Mouse (Mus musculus) midbrain, embryonic 13.5 days (tissue): ENCODE measurements at regions not wholly inside any gene's neighbourhood (a gene's known extent, or its start where the extent isn't known, plus 50 kb on each side); places are given as distances from the start of the nearest gene placed in this dataset.

Source experiments
- ATAC-seq: fragments of 200-750 bp; cut with Nextera tagmentation; 2 replicates; pipeline ENCODE4 v1.8.0; 2017; ENCODE audit warnings: mild to moderate bottlenecking, moderate TSS enrichment, moderate library complexity
- H3K27ac ChIP-seq: fragments of 300-500 bp; sonication (generic); 2 replicates; pipeline ENCODE4 v1.5.1; 2015; ENCODE audit warnings: inconsistent platforms, mild to moderate bottlenecking, moderate library complexity
- H3K27me3 ChIP-seq: fragments of 300-500 bp; sonication (generic); 2 replicates; pipeline ENCODE4 v1.6.1; 2015; ENCODE audit warnings: mild to moderate bottlenecking, inconsistent platforms
- H3K36me3 ChIP-seq: fragments of 300-500 bp; sonication (generic); 2 replicates; pipeline ENCODE4 v1.6.1; 2015; ENCODE audit warnings: mild to moderate bottlenecking, inconsistent platforms
- H3K4me1 ChIP-seq: fragments of 300-500 bp; sonication (generic); replicated peaks from 2 replicates; pipeline ENCODE4 v1.6.1; 2015; ENCODE audit warnings: inconsistent platforms
- H3K4me2 ChIP-seq: fragments of 300-500 bp; sonication (generic); replicated peaks from 2 replicates; pipeline ENCODE4 v1.6.1; 2015; ENCODE audit warnings: moderate library complexity, mild to moderate bottlenecking, inconsistent platforms
- H3K4me3 ChIP-seq: fragments of 300-500 bp; sonication (generic); replicated peaks from 2 replicates; pipeline ENCODE4 v1.5.1; 2015; ENCODE audit warnings: mild to moderate bottlenecking, inconsistent platforms
- H3K9ac ChIP-seq: fragments of 300-500 bp; sonication (generic); replicated peaks from 2 replicates; pipeline ENCODE4 v1.6.1; 2015; ENCODE audit warnings: mild to moderate bottlenecking, inconsistent platforms
- H3K9me3 ChIP-seq: fragments of 300-500 bp; sonication (generic); 2 replicates; pipeline ENCODE4 v1.6.1; 2016; ENCODE audit warnings: mild to moderate bottlenecking, inconsistent platforms
- WGBS: fragments of 180-500 bp; shearing (Covaris S2); methylation state at CpG from one replicate; pipeline ENCODE4 v1.1.7; 2015; 5-methylcytosine and 5-hydroxymethylcytosine counted together

DNA sequence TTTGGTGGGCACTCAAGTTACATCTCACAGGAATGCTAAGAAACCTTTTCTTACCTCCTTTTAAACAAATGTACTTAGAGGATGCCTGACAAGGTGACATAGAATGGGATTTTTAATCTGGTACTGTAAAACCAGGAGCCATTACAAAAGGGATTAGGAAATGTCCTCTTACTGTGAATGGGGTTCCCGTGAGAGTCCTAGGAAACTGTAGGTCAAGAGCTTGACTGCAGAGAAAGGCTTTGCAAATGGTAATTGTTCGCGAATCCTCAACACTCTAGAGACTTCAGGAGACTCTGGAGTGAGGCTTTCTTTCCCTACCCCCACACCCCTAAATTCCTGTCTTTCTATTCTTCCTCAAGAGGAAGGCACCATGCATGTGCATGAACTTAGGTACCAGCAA is 242.7 kb upstream of the Gadl1 start:
- no peak for ATAC-seq
- Histone ChIP-seq H3K9me3 (no peaks in the 10 kb centered on the region), H3K4me3 (no peak overlapping the region), H3K4me1 (no peaks in the 10 kb centered on the region), H3K4me2 (no peak overlapping the region), H3K27me3 (no peaks in the 10 kb centered on the region), H3K36me3 (no peaks in the 10 kb centered on the region), H3K27ac (no peak overlapping the region), H3K9ac (no peak overlapping the region)
- WGBS = 61% methylated on average over 3 of the region's 3 CpGs

DNA sequence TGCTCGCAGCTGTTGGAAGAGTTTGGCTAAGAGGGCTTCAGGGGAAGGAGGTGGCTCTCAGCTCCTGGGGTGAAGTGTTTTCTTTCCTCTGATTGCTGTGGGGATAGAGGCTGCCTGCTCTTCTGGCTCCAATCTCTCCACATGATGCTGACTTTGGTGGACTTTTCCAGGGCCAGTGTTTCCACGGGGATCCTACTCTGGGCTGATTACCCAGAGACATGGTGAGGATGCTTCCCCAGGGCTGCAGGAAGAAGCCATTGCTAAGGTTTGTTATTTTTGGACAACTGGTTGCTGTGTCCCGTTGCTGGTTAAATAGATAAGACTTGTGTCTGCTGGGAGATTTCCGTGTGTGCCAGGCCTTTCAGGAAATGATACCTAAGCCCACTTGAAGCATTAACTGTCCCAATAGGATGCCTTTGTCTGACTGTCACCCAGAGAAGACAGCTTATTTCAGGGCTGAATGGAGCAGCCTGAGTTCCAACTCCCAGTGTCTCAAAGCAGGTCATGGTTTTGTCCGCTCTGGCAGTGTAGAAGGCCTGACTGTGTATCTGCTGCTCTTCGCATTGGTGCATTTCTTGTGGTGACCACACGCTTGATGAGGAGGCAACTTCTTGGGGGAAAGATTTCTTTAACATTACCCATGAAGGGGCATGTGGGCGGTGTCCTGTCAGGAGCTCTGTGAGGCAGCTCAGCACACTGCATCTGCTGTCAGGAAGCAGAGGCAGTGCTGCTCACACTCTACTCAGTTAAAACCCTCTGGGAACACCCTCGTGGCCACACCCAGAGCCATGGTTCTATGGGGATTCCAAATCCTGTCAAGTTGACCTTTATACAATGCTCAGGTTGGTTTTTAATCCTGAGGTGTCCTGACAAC is 228.3 kb upstream of the Gadl1 start:
- H3K9ac ChIP-seq = no peak overlapping the region
- no peak overlapping the region for H3K27ac ChIP-seq
- H3K4me3 ChIP-seq = no peak overlapping the region
- no peak for ATAC-seq
- no peaks in the 10 kb centered on the region for H3K9me3 ChIP-seq
- H3K36me3 ChIP-seq = no peaks in the 10 kb centered on the region
- H3K4me1 ChIP-seq = peaks cover 12% of the 10 kb centered on the region
- no peaks in the 10 kb centered on the region for H3K27me3 ChIP-seq
- 36% methylated on average over 9 of the region's 9 CpGs for WGBS
- H3K4me2 ChIP-seq = no peak overlapping the region

DNA sequence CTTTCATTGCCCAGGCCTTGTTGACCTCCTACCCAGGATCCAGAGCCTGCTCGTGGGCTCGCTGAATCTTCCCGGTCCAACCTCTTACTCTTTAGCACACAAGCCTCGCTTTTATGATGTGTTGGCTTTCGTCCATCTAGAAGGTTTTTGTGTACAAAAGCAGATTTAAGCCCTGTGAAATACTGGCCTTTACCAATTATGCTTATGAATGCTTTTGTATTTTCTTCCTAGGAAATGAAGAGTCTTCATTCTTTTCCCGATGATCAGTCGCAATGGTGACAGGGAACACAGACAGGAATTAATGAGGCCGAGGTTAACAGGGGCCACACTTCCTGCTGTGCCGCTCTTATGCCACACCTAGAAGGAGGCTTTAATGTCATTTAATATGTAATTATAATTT is 227.4 kb upstream of the Gadl1 start:
- Histone ChIP-seq H3K4me2 (no peak overlapping the region), H3K27me3 (no peaks in the 10 kb centered on the region), H3K36me3 (no peaks in the 10 kb centered on the region), H3K9ac (no peak overlapping the region), H3K9me3 (no peaks in the 10 kb centered on the region), H3K4me3 (no peak overlapping the region), H3K27ac (0 out of 2 replicates have a peak overlapping the region, but pooled peaks have one; percentile 3), H3K4me1 (peaks cover 12% of the 10 kb centered on the region)
- WGBS = 38% methylated on average over 9 of the region's 9 CpGs
- ATAC-seq = 0 out of 2 replicates have a peak, but pooled peaks have one; percentile 14

DNA sequence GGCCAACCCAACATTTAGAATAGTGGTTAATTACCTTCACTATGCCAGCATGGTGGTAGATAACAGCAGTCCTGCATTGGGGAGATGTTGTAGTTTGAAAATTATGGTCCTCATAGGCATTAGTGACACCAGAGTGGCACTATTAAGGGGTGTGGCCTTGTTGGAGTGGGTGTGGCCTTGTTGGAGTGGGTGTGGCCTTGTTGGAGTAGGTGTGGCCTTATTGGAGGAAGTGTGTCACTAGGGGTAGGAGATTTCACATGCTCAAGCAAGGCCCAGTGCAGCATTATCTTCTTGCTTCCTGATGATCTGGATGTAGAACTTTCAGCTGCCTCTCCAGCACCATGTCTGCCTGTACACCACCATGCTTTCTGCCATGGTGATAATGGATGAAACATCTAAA is 225.3 kb upstream of the Gadl1 start:
- no peaks in the 10 kb centered on the region for H3K27me3 ChIP-seq
- ATAC-seq = no peak
- no peaks in the 10 kb centered on the region for H3K36me3 ChIP-seq
- H3K4me2 ChIP-seq = no peak overlapping the region
- no peak overlapping the region for H3K4me3 ChIP-seq
- H3K9ac ChIP-seq = no peak overlapping the region
- no peak overlapping the region for H3K27ac ChIP-seq
- peaks cover 15% of the 10 kb centered on the region for H3K4me1 ChIP-seq
- no peaks in the 10 kb centered on the region for H3K9me3 ChIP-seq

DNA sequence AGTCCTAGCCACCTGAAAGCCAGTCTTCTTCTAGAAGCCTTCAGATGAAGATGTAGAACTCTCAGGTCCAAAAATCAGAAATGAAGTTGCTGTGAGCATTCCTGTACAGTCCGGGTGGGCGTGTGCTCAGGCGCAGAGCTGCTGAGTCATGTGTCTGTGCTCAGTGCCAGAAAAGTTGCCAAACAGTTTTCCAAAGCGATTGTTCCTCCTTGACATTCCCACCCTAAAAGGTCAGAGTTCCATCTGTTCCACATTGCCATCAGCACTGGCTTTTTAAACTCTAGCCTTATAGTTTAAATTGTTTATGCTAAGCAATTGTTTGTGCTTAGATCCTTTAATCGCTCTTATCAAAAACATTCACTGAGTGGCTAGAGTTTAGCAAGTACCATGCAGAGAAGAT is 222.7 kb upstream of the Gadl1 start:
- H3K9me3 ChIP-seq = no peaks in the 10 kb centered on the region
- ATAC-seq = no peak

DNA sequence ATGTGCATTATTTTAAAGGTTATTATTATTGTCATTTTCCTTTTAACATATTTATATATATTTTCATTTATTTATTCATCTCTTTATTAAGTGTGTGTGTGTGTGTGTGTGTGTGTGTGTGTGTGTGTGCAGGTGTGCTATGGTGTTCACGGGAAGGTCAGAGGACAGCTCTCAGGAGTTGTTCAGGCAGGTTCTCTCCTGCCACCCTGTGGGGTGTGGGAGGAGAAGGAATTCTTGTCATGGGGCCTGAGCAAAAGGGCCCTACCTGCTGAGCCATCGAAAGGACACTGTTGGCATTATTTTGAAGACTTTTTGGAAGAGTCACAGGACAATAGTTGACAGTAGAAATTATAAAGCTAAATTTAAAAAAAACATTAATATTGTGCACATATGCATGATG is 216.4 kb upstream of the Gadl1 start:
- Histone ChIP-seq H3K4me1 (peaks cover 6% of the 10 kb centered on the region; the same call in 1 of the 2 replicates), H3K27me3 (no peaks in the 10 kb centered on the region), H3K9ac (no peak overlapping the region), H3K4me2 (no peak overlapping the region), H3K9me3 (no peaks in the 10 kb centered on the region), H3K4me3 (no peak overlapping the region), H3K27ac (no peak overlapping the region), H3K36me3 (no peaks in the 10 kb centered on the region)
- no peak for ATAC-seq
- WGBS = 73% methylated on average over 2 of the region's 2 CpGs

More for the DNA sequence above, 222.7 kb upstream of the Gadl1 start:
- no peak overlapping the region for H3K27ac ChIP-seq
- H3K9ac ChIP-seq = no peak overlapping the region
- H3K4me2 ChIP-seq = no peak overlapping the region
- no peaks in the 10 kb centered on the region for H3K36me3 ChIP-seq
- WGBS = 94% methylated on average over 5 of the region's 5 CpGs
- no peaks in the 10 kb centered on the region for H3K27me3 ChIP-seq
- H3K4me3 ChIP-seq = no peak overlapping the region
- peaks cover 10% of the 10 kb centered on the region for H3K4me1 ChIP-seq

DNA sequence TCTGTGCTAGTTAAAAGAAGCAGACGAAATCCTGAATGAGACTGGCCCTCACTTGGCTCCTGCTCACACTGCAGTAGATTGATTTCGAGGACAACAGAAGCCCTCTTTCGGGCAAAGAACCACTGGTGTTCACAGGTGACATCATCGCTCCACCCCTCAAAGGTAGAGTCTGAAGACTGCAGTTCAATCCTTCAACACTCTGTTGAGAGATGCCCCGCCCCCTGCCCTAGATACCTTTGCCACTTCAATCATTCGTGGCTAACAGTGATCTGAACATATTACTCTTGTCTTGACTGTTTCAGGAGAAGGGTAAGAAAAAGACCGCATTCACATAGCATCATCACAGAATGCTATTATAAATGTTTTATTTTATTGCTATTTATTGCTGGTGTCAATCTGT is 205.5 kb upstream of the Gadl1 start:
- WGBS = 91% methylated on average over 7 of the region's 7 CpGs
- no peak overlapping the region for H3K27ac ChIP-seq

DNA sequence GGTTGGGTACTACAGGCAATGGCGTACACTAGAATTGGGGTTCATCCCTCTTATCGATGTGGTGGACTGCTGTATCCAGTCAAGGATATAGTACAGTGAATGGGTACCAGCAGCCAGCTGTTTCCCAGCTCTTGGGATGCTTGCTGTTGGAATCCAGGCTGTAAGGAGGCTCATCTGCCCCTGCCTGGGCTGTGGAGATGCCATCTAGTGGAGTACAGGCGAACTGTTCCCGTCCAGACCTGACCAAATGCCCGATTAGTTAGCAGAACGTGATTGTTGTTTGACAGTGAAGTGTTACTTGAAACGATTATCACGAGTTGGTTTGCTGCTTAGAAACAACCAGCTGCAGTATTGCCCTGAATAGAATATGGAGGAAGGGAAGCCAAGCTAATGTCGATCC is 205.0 kb upstream of the Gadl1 start:
- 46% methylated on average over 9 of the region's 9 CpGs for WGBS
- H3K4me1 ChIP-seq = peaks cover 21% of the 10 kb centered on the region
- ATAC-seq = peak; percentile 48; the same call in 1 of the 2 replicates

More for the DNA sequence above, 205.5 kb upstream of the Gadl1 start:
- Histone ChIP-seq H3K4me1 (peaks cover 18% of the 10 kb centered on the region), H3K27me3 (no peaks in the 10 kb centered on the region), H3K36me3 (no peaks in the 10 kb centered on the region), H3K4me3 (no peak overlapping the region), H3K4me2 (no peak overlapping the region), H3K9ac (no peak overlapping the region), H3K9me3 (no peaks in the 10 kb centered on the region)
- no peak for ATAC-seq

DNA sequence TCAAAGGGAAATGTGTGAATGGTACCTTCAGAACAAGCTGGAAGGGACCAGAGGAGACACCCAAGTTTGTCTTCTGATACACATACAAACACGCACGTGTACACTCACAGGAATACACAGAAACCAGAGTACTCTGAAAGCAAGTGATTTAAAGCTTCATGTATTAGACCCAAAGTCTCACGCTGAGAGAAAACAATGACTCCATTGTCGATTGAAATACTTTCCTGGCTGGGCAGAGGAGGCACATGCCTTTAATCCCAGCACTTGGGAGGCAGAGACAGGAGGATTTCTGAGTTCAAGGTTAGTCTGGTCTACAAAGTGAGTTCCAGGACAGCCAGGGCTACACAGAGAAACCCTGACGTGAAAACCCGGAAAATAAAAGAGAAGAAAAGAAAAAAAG is 203.5 kb upstream of the Gadl1 start:
- H3K36me3 ChIP-seq = no peaks in the 10 kb centered on the region
- ATAC-seq = no peak
- 83% methylated on average over 6 of the region's 6 CpGs for WGBS
- H3K27me3 ChIP-seq = no peaks in the 10 kb centered on the region
- H3K4me3 ChIP-seq = no peak overlapping the region
- H3K27ac ChIP-seq = no peak overlapping the region
- H3K4me1 ChIP-seq = peaks cover 21% of the 10 kb centered on the region
- no peaks in the 10 kb centered on the region for H3K9me3 ChIP-seq
- no peak overlapping the region for H3K9ac ChIP-seq
- H3K4me2 ChIP-seq = no peak overlapping the region

More for the DNA sequence above, 205.0 kb upstream of the Gadl1 start:
- Histone ChIP-seq H3K4me3 (no peak overlapping the region), H3K36me3 (no peaks in the 10 kb centered on the region), H3K27me3 (no peaks in the 10 kb centered on the region), H3K4me2 (no peak overlapping the region), H3K9ac (no peak overlapping the region), H3K27ac (no peak overlapping the region), H3K9me3 (no peaks in the 10 kb centered on the region)

DNA sequence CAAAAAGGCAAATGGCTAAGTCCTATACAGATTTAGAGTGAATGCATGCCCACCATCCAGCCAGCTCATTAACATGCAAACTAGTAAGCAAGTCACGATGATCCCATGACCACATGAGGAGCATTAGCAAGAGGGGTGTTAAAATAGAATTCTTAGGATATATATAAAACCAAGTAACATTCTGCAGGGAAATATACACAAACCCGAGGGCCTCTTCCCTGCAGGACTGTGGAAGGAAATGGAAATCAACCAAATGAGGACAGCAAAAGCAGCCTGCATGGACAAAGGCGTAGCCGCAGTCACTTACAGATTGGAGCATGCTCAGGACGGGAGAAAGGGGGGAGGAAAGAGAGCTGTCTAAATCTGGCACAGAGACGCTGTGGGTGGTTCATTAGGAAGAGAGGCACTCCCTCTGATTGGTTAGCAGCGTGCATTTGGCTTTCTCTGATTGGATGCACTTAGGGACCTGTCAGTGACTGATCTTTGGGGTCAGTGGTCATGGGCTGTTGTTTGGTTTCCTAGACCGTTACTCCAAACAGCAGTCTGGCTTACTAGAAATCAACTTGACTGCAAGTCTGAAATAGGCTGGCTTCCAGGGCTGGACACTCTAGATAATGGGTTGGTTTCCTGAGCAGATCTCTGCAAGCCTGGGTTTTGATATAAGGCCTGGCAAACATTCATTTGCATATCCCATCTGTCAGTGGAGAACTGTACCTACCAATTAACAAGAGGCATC is 200.9 kb upstream of the Gadl1 start:
- Histone ChIP-seq H3K4me2 (peak overlapping the region; percentile 32), H3K9me3 (no peaks in the 10 kb centered on the region), H3K4me1 (peaks cover 17% of the 10 kb centered on the region), H3K9ac (0 out of 2 replicates have a peak overlapping the region, but pooled peaks have one; percentile 14), H3K36me3 (no peaks in the 10 kb centered on the region), H3K4me3 (no peak overlapping the region), H3K27me3 (no peaks in the 10 kb centered on the region), H3K27ac (peak overlapping the region; percentile 65)
- 27% methylated on average over 8 of the region's 8 CpGs for WGBS
- peak; percentile 92 for ATAC-seq

DNA sequence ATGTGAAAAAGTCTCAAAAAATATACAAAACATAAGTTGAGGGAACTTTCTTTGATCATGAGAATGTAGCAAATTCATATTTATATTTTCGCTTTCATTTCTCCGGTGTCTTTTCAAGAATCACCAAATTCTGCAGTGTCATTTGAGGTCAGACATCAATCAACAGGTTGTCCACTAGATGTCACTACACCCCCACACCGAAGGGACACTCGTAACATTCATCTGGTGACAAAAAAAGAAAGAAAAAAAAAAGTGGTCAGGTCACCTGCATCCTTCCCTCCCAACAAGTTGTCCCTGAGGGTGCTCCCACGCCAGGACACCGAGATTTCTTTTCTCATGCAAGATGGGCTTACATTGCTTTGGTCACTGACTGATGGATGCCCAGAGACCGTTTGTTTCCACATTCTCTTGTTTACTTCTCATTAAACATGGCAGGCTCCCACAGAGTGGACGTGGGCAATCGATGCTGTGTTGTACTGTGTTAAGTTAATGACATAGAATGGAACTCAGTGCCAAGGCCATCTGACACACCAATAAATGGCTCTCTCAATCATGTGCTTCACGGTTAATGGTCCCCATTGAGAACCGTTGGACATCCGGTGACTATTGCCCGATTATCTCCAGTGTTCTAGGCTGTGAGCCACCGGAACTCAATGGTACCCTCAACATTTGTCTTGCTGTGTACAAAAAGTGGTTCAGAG is 199.1 kb upstream of the Gadl1 start:
- ATAC-seq = no peak
- no peak overlapping the region for H3K27ac ChIP-seq
- H3K9ac ChIP-seq = no peak overlapping the region
- no peak overlapping the region for H3K4me2 ChIP-seq
- peaks cover 17% of the 10 kb centered on the region for H3K4me1 ChIP-seq
- 83% methylated on average over 14 of the region's 14 CpGs for WGBS
- no peak overlapping the region for H3K4me3 ChIP-seq
- H3K9me3 ChIP-seq = no peaks in the 10 kb centered on the region
- H3K27me3 ChIP-seq = no peaks in the 10 kb centered on the region
- H3K36me3 ChIP-seq = no peaks in the 10 kb centered on the region

DNA sequence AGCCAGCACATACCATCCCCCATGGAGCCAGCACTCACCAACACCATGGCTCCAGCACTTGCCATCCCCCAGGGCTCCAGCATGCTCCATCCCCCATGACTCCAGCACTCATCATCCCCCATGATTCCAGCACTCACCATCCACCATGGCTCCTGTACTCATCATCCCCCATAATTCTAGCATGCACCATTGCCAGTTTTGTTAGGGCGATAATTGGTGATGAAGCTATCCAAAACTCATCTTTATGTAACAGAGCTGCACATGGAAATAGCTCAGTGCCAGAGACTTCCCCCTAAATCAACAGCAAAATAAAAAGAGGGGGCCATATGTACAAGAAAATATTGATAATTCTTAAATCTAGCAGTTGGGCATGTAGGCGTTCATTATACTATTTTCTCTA is 188.9 kb upstream of the Gadl1 start:
- ATAC-seq = no peak

More for the DNA sequence above, 188.9 kb upstream of the Gadl1 start:
- H3K27ac ChIP-seq = no peak overlapping the region
- no peaks in the 10 kb centered on the region for H3K27me3 ChIP-seq
- no peak overlapping the region for H3K4me3 ChIP-seq
- no peaks in the 10 kb centered on the region for H3K36me3 ChIP-seq
- H3K9me3 ChIP-seq = peaks cover 7% of the 10 kb centered on the region; the same call in 1 of the 2 replicates
- H3K4me2 ChIP-seq = no peak overlapping the region
- peaks cover 9% of the 10 kb centered on the region; the same call in 1 of the 2 replicates for H3K4me1 ChIP-seq
- H3K9ac ChIP-seq = no peak overlapping the region
- whole genome bisulfite sequencing = 94% methylated on average over 2 of the region's 2 CpGs
